Mouse (Mus musculus) kidney, adult 2 months (tissue): ENCODE results near the gene Ube2o. TPM values are rescaled to one million over a fixed set of nuclear protein-coding genes. Genes with fewer than 3 reads are reported as not detected.

ENCODE experiments used
- DNase-seq: peaks from one replicate; pipeline ENCODE4 v3.0.0; 2021
- H3K27ac ChIP-seq: fragments of 200-500 bp; 2 replicates; pipeline ENCODE4 v1.5.1; 2012; ENCODE audit warnings: low read depth, low read length, control low read depth, inconsistent platforms; ENCODE audit not compliant: insufficient read depth
- H3K27me3 ChIP-seq: fragments of 200-500 bp; replicated peaks from 2 replicates; pipeline ENCODE4 v1.6.1; 2012; ENCODE audit warnings: mild to moderate bottlenecking, moderate library complexity, low read length, inconsistent platforms; ENCODE audit not compliant: control insufficient read depth, insufficient read depth
- H3K36me3 ChIP-seq: fragments of 200-500 bp; 2 replicates; pipeline ENCODE4 v1.6.1; 2012; ENCODE audit warnings: mild to moderate bottlenecking, moderate library complexity, low read length, inconsistent platforms; ENCODE audit not compliant: control insufficient read depth, insufficient read depth
- H3K4me1 ChIP-seq: fragments of 200-500 bp; 2 replicates; pipeline ENCODE4 v1.6.1; 2011; ENCODE audit warnings: low read length; ENCODE audit not compliant: control insufficient read depth, insufficient read depth
- H3K4me3 ChIP-seq: fragments of 200-500 bp; 2 replicates; pipeline ENCODE4 v1.5.1; 2011; ENCODE audit warnings: mild to moderate bottlenecking, low read depth, low read length, control low read depth; ENCODE audit not compliant: insufficient read depth
- CTCF ChIP-seq: fragments of 200-500 bp; conservative IDR thresholded peaks from 2 replicates; pipeline ENCODE4 v1.5.1; 2011; ENCODE audit warnings: low read depth, mild to moderate bottlenecking, control low read depth, low read length, moderate library complexity, mixed read lengths; ENCODE audit not compliant: insufficient read depth, insufficient read length
- POLR2A ChIP-seq: fragments of 200-500 bp; IDR thresholded peaks from one replicate; pipeline ENCODE4 v1.6.1; 2011; ENCODE audit warnings: low read depth, low read length, control low read depth
- WGBS: fragments of 180-500 bp; shearing (Covaris S2); methylation state at CpG from one replicate; pipeline ENCODE4 v1.1.7; 2018; 5-methylcytosine and 5-hydroxymethylcytosine counted together
- polyA plus RNA-seq: library from polyadenylated mRNA; depleted of rRNA; stranded (reverse); fragments of >200 nt; gene quantifications from 2 replicates; pipeline ENCODE4 v1.2.3, GENCODE M21; 2012

The Ube2o gene
- polyA plus RNA-seq, 1 experiment = 10.3 TPM

DNA sequence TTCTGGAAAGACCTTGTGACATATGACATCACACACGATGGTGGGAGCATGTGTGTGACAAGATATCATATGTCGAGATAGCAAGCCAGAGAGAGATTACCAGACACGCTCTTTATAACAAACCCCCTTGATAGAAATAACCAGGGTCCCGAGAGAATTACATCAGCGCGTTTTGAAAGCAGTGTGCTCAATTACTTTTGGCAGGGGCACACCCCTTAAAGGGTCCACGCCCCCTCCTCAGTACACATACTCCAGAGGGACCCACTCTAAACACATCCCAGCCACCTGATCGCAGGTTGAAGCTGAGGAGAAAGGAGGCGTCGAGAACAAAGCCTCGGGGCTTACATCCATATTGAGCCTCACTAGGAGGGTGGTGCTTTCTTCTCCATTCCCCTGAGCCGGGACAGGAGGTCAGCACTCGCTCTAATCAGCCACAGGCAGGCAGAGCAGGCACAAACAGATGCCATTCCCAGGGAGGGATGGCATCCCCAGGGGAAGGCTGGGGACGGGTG, 7.8 kb upstream of the Ube2o start:
- DNase-seq = no peak
- TF ChIP-seq CTCF (no peak), POLR2A (no peak)
- WGBS = 34% methylated on average over 14 of the region's 14 CpGs
- no peak overlapping the region for H3K27ac ChIP-seq
- H3K27me3 ChIP-seq = no peaks in the 10 kb centered on the region
- no peaks in the 10 kb centered on the region for H3K36me3 ChIP-seq
- no peaks in the 10 kb centered on the region for H3K4me1 ChIP-seq
- no peak overlapping the region for H3K4me3 ChIP-seq

GRCm38 (mm10) chr11:116586801-116587631, 5.8 kb upstream of the Ube2o start:
- 26% methylated on average over 23 of the region's 23 CpGs for WGBS
- H3K27ac ChIP-seq = no peak overlapping the region
- peak; percentile 86 for TF ChIP-seq CTCF
- no peak for TF ChIP-seq POLR2A
- DNase-seq = peak; percentile 70
- H3K36me3 ChIP-seq = no peaks in the 10 kb centered on the region
- H3K27me3 ChIP-seq = no peaks in the 10 kb centered on the region
- no peaks in the 10 kb centered on the region for H3K4me1 ChIP-seq
- no peak overlapping the region for H3K4me3 ChIP-seq

DNA sequence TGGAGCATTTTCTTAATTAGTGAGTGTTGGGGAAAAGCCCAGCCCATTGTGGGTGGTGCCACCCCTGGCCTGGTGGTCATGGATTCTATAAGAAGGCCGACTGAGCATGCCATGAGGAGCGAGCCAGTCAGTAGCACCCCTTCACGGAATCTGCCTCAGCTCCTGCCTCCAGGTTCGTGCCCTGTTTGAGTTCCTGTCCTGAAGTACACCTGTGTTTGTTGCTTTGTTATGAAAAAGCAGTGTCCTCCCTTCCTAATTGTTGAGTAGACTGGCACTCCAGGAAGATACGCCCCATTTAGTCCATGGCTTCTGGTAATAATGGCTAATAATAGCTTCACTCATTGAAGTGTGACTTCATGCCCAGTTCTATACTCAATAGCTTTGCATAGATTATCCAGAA, 5.1 kb upstream of the Ube2o start, which contains the start of gene Aanat:
Gene Aanat (plus strand): TSS at position 123 of the 400 bp plus-strand sequence.
- Histone ChIP-seq H3K36me3 (no peaks in the 10 kb centered on the region), H3K27me3 (no peaks in the 10 kb centered on the region), H3K4me3 (no peak within 1 kb of the TSS), H3K27ac (no peak within 1 kb of the TSS), H3K4me1 (no peaks in the 10 kb centered on the region)
- TF ChIP-seq CTCF = no peak
- no peak for TF ChIP-seq POLR2A
- DNase-seq = no peak
- 71% methylated on average over 5 of the region's 5 CpGs for WGBS

GRCm38 (mm10) chr11:116585682-116586081, 4.4 kb upstream of the Ube2o start:
- TF ChIP-seq CTCF (no peak), POLR2A (no peak)
- Histone ChIP-seq H3K4me3 (no peak overlapping the region), H3K27me3 (no peaks in the 10 kb centered on the region), H3K4me1 (no peaks in the 10 kb centered on the region), H3K27ac (no peak overlapping the region), H3K36me3 (no peaks in the 10 kb centered on the region)
- 85% methylated on average over 6 of the region's 6 CpGs for WGBS
- DNase-seq = no peak

GRCm38 (mm10) chr11:116580711-116581375, 404 bp downstream of the Ube2o start:
- TF ChIP-seq POLR2A = no peak
- no peak for TF ChIP-seq CTCF
- Histone ChIP-seq H3K27me3 (no peaks in the 10 kb centered on the region), H3K4me1 (peaks cover 3% of the 10 kb centered on the region; the same call in 1 of the 2 replicates), H3K27ac (no peak overlapping the region), H3K36me3 (no peaks in the 10 kb centered on the region), H3K4me3 (peak overlapping the region; percentile 95)
- 1% methylated on average over 88 of the region's 91 CpGs for WGBS
- DNase-seq = peak; percentile 47

GRCm38 (mm10) chr11:116580031-116580652, 1.1 kb downstream of the Ube2o start:
- Histone ChIP-seq H3K27ac (no peak overlapping the region), H3K36me3 (no peaks in the 10 kb centered on the region), H3K4me1 (peaks cover 3% of the 10 kb centered on the region; the same call in 1 of the 2 replicates), H3K27me3 (no peaks in the 10 kb centered on the region), H3K4me3 (peak overlapping the region; percentile 95)
- no peak for DNase-seq
- no peak for TF ChIP-seq CTCF
- TF ChIP-seq POLR2A = no peak
- 39% methylated on average over 10 of the region's 10 CpGs for WGBS
